Mouse (Mus musculus) limb, embryonic 14.5 days (tissue): Measurements from ENCODE around the gene Pias4. TPM values are rescaled to one million over a fixed set of nuclear protein-coding genes. Genes with fewer than 3 reads are reported as not detected.
A peak's percentile ranks its signal among the peaks of the same experiment; 100 is the strongest.
"Not testable (repeated sequence)": the region's sequence is repeated elsewhere in the genome, so short reads cannot be mapped to it uniquely, and the experiment has no call there.

Experiments
- ATAC-seq: fragments of 200-750 bp; cut with Nextera tagmentation; 2 replicates; pipeline ENCODE4 v1.8.0; 2017; ENCODE audit warnings: low read depth, moderate number of reproducible peaks, moderate TSS enrichment; ENCODE audit not compliant: low FRiP score
- DNase-seq: peaks from one replicate; pipeline ENCODE4 v3.0.0-alpha.2; 2015; ENCODE audit warnings: low spot score
- H3K27ac ChIP-seq: fragments of 300-500 bp; sonication (generic); replicated peaks from 2 replicates; pipeline ENCODE4 v1.5.1; 2014; ENCODE audit warnings: low read depth, mild to moderate bottlenecking, low read length, moderate library complexity, mixed read lengths
- H3K27me3 ChIP-seq: fragments of 300-500 bp; sonication (generic); 2 replicates; pipeline ENCODE4 v1.6.1; 2014; ENCODE audit warnings: low read length, mixed read lengths; ENCODE audit not compliant: control insufficient read depth, insufficient read depth
- H3K36me3 ChIP-seq: fragments of 300-500 bp; sonication (generic); 2 replicates; pipeline ENCODE4 v1.6.1; 2014; ENCODE audit warnings: mild to moderate bottlenecking, low read length, moderate library complexity, mixed read lengths; ENCODE audit not compliant: control insufficient read depth, insufficient read depth
- H3K4me1 ChIP-seq: fragments of 300-500 bp; sonication (generic); 2 replicates; pipeline ENCODE4 v1.6.1; 2014; ENCODE audit warnings: antibody characterized with exemption, low read length, mixed read lengths; ENCODE audit not compliant: control insufficient read depth, insufficient read depth
- H3K4me2 ChIP-seq: fragments of 300-500 bp; sonication (generic); replicated peaks from 2 replicates; pipeline ENCODE4 v1.6.1; 2014; ENCODE audit warnings: low read depth, mild to moderate bottlenecking, low read length, moderate library complexity; ENCODE audit not compliant: severe bottlenecking
- H3K4me3 ChIP-seq: fragments of 300-500 bp; sonication (generic); replicated peaks from 2 replicates; pipeline ENCODE4 v1.5.1; 2014; ENCODE audit warnings: low read length
- H3K9ac ChIP-seq: fragments of 300-500 bp; sonication (generic); 2 replicates; pipeline ENCODE4 v1.6.1; 2014; ENCODE audit warnings: mild to moderate bottlenecking, low read depth, low read length, moderate library complexity; ENCODE audit not compliant: severe bottlenecking
- H3K9me3 ChIP-seq: fragments of 300-500 bp; sonication (generic); 2 replicates; pipeline ENCODE4 v1.6.1; 2016; ENCODE audit warnings: low read length; ENCODE audit not compliant: control insufficient read depth
- POLR2A ChIP-seq: fragments of 200-500 bp; IDR thresholded peaks from 2 replicates; pipeline ENCODE4 v1.8.0; 2012; ENCODE audit warnings: inconsistent platforms, mild to moderate bottlenecking, moderate library complexity, borderline replicate concordance; ENCODE audit not compliant: insufficient read depth, insufficient read length; ENCODE audit errors: extremely low read depth
- WGBS: fragments of 180-500 bp; shearing (Covaris S2); extraction: QIAGEN DNeasy Blood & Tissue Kit; methylation state at CpG from one replicate; pipeline ENCODE4 v1.1.7; 2014; 5-methylcytosine and 5-hydroxymethylcytosine counted together
- polyA plus RNA-seq, 2 experiments: library from polyadenylated mRNA; depleted of rRNA in 1 of 2; stranded (reverse) in 1 of 2; unstranded in 1 of 2; fragments of >200 nt; fragmentation: Nextera tagmentation in 1 of 2; extraction: Ambion mirVana in 1 of 2; gene quantifications; 2 replicates each; pipeline versions ENCODE4 v1.2.1 to v1.2.3; 2012 to 2014

Pias4 gene
- polyA plus RNA-seq (2012; rRNA removed) (35.1 and 49.4 TPM in 2 replicates), polyA plus RNA-seq (2014; fragmentation: Nextera tagmentation; extraction: Ambion mirVana) (40.4 and 44.2 TPM in 2 replicates)

DNA sequence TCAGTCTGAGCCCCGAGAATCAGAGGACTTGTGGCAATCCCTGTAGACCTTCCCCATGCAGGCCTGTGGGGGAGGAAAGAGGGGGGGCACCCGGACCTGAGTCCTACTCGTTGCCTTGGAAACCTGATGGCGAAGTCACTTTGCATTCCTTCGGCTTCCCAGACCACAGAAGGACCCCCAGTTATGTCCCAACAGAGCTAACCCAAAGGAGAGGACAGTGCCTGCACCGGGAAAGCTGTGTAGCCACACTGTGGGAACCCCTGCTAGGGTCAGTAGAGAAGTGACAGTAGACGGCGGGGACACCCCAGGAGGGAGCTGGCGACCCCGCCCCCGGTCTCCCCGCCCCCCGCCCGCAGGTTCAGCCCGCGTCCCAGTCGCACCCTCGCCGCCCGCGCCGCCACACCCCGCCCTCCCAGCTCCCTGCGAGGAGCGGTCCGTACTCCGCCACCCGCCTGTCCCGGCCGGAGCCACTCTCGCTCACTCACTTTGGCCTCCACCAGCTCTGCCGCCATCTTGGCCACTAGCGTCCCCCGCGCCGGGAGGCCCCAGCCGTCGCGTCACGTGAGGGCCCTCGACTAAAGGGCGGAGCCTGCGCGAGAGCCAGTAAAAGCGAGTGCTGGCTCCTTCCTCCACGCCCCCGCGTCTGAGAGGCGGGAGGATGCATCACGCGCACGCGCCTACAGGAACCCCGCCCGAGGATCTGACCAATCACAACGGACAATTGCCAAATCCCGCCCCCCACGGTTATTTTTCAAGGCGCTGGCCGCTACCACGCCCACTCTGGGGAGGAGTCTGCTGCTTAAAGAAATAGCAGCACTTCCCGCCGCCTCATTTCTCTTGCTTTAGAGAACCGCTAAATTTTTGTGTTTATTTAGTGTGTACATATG is at the start of gene Pias4:
Pias4 (minus strand) TSS at position 724 of the 887 bp plus-strand sequence.
- Histone ChIP-seq H3K4me2 (peak within 1 kb of the TSS; percentile 86), H3K4me3 (peak within 1 kb of the TSS; percentile 93), H3K27me3 (no peaks in the 10 kb centered on the region), H3K9ac (peak within 1 kb of the TSS; percentile 79), H3K27ac (peak within 1 kb of the TSS; percentile 73), H3K36me3 (peaks cover 29% of the 10 kb centered on the region), H3K4me1 (peaks cover 8% of the 10 kb centered on the region), H3K9me3 (no peaks in the 10 kb centered on the region)
- DNase-seq: peak; percentile 100
- 0% methylated on average over 37 of the region's 64 CpGs for WGBS
- peak; percentile 92 for ATAC-seq
- TF ChIP-seq POLR2A: peak; percentile 72; the same call in 1 of the 2 replicates

DNA sequence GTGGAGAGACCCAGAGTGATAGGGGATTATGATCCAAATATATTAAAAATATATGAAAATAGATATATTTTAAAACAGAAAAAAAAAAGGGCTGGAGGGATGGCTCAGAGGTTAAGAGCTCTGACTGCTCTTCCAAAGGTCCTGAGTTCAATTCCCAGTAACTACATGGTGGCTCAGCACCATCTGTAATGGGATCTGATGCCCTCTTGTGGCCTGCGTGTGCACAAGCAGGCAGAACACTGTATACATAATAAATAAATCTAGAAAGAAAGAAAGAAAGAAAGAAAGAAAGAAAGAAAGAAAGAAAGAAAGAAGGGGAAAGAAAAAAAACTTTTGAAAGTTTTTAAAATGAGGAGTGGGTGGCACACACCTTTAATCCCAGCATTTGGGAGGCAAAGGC is 49.5 kb upstream of the Pias4 start:
- WGBS: 40% methylated on average over 1 of the region's 1 CpGs
- not testable (repeated sequence) for H3K4me2 ChIP-seq, ATAC-seq, H3K9me3 ChIP-seq, H3K36me3 ChIP-seq, H3K4me1 ChIP-seq, H3K27ac ChIP-seq, H3K9ac ChIP-seq, H3K4me3 ChIP-seq, DNase-seq, H3K27me3 ChIP-seq

DNA sequence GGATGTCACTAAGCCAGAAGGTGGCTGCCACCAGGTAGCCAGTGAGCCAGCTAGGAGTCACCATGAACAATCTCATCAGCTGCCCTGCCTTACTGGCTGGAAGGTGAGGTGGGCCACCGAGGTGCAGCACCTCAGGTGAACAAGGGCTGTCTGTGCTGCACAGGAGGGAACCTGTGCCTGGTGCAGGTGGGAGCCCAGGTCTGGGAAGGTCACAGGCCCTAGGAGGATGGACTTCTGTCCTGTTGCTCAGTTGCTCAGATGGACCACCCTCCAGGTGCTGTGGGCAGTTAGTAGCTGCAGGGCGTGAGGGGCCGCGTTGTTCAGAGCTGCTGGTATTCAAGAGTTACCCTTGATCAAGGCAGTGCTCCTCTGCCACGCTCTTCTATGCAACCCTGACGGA is 49.1 kb upstream of the Pias4 start:
- no peaks in the 10 kb centered on the region for H3K27me3 ChIP-seq
- H3K4me1 ChIP-seq: no peaks in the 10 kb centered on the region
- H3K4me3 ChIP-seq: no peak overlapping the region
- WGBS: 83% methylated on average over 6 of the region's 6 CpGs
- TF ChIP-seq POLR2A: no peak
- H3K27ac ChIP-seq: no peak overlapping the region
- DNase-seq: no peak
- no peaks in the 10 kb centered on the region for H3K36me3 ChIP-seq
- no peak overlapping the region for H3K9ac ChIP-seq
- peak; percentile 23; the same call in 1 of the 2 replicates for ATAC-seq
- no peaks in the 10 kb centered on the region for H3K9me3 ChIP-seq
- H3K4me2 ChIP-seq: no peak overlapping the region

DNA sequence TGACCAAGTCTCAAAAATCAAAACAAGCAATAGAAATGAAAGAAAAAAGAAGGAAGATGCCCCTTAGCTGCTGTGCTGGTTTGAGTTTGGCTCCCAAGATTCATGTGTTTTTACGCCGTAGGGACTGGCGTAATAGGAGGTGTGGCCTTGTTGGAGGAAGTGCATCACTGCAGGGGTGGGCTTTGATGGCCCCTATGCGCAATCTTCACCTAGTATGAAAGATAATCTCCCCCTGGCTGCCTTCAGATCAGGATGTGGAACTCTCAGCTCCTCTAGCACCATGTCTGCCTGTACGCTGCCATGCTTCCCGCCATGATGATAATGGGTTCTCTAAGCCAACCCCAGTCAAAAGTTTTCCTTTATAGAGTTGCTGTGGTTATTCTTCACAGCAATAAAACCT is 48.5 kb upstream of the Pias4 start:
- no peaks in the 10 kb centered on the region for H3K27me3 ChIP-seq
- H3K36me3 ChIP-seq: no peaks in the 10 kb centered on the region
- no peaks in the 10 kb centered on the region for H3K9me3 ChIP-seq
- no peaks in the 10 kb centered on the region for H3K4me1 ChIP-seq
- no peak overlapping the region for H3K9ac ChIP-seq
- no peak overlapping the region for H3K27ac ChIP-seq
- no peak for DNase-seq
- no peak for ATAC-seq
- TF ChIP-seq POLR2A: no peak
- no peak overlapping the region for H3K4me2 ChIP-seq
- H3K4me3 ChIP-seq: no peak overlapping the region
- 77% methylated on average over 6 of the region's 6 CpGs for WGBS

DNA sequence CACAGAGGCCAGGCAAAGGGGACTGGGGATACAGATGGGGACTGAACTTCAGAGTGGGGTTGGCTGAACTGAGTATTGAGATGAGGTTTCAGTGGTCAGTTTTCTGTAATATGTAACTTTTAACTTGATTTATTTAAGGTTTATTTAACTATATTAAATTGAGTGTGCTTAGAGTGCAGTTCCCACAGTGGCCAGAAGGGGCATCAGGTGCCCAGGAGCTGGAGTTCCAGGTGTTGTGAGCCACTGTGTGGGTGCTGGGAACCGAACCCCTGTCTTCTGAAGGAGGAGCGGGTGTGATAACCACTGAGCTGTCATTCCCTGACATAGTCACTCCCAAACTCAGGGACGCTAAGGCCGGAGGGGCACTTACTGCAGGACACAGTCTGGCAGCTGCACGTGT is 42.4 kb upstream of the Pias4 start:
- TF ChIP-seq POLR2A: no peak
- H3K4me3 ChIP-seq: no peak overlapping the region
- 0 out of 2 replicates have a peak, but pooled peaks cover 4% of the 10 kb centered on the region for H3K9me3 ChIP-seq
- WGBS: 94% methylated on average over 5 of the region's 5 CpGs
- H3K27ac ChIP-seq: no peak overlapping the region
- no peak for DNase-seq
- no peaks in the 10 kb centered on the region for H3K27me3 ChIP-seq
- no peak overlapping the region for H3K4me2 ChIP-seq
- no peaks in the 10 kb centered on the region for H3K4me1 ChIP-seq
- no peak for ATAC-seq
- no peaks in the 10 kb centered on the region for H3K36me3 ChIP-seq
- no peak overlapping the region for H3K9ac ChIP-seq
